Mouse (Mus musculus): Measurements from ENCODE around the gene Tmem14c.

Tmem14c gene

GRCm38 (mm10) chr13:41008946-41009345 is 7.1 kb upstream of the Tmem14c start:
- no peak for DNase-seq (ENCODE audit: low spot score)

- DNase-seq (ENCODE audit: low spot score), result no peak
Measured at GRCm38 (mm10) chr13:41016797-41017405, 809 bp downstream of the Tmem14c start.

GRCm38 (mm10) chr13:41017832-41018231 is 1.7 kb downstream of the Tmem14c start:
- DNase-seq (ENCODE audit: low spot score), result no peak

GRCm38 (mm10) chr13:41018236-41018635 is 2.1 kb downstream of the Tmem14c start:
- no peak for DNase-seq (ENCODE audit: low spot score)

GRCm38 (mm10) chr13:41018756-41019591 is 2.9 kb downstream of the Tmem14c start:
- no peak for DNase-seq (ENCODE audit: low spot score)

- DNase-seq (ENCODE audit: low spot score), result no peak
Measured at GRCm38 (mm10) chr13:41020494-41020893, 4.4 kb downstream of the Tmem14c start.

- no peak for DNase-seq (ENCODE audit: low spot score)
Measured at GRCm38 (mm10) chr13:41021607-41022006, 5.5 kb downstream of the Tmem14c start.

GRCm38 (mm10) chr13:41022099-41022498 is 6.0 kb downstream of the Tmem14c start:
- DNase-seq (ENCODE audit: low spot score), result no peak

- no peak for DNase-seq (ENCODE audit: low spot score)
Measured at GRCm38 (mm10) chr13:41030098-41030497, 14.0 kb downstream of the Tmem14c start.

GRCm38 (mm10) chr13:41042511-41042910 is 26.4 kb downstream of the Tmem14c start:
- no peak for DNase-seq (ENCODE audit: low spot score)

GRCm38 (mm10) chr13:41045901-41046300 is 29.8 kb downstream of the Tmem14c start:
- no peak for DNase-seq (ENCODE audit: low spot score)

- DNase-seq (ENCODE audit: low spot score), result no peak
Measured at GRCm38 (mm10) chr13:41047280-41047679, 31.2 kb downstream of the Tmem14c start.

GRCm38 (mm10) chr13:41051965-41052364 is 35.9 kb downstream of the Tmem14c start:
- DNase-seq (ENCODE audit: low spot score), result no peak

- DNase-seq (ENCODE audit: low spot score), result no peak
Measured at GRCm38 (mm10) chr13:41067618-41068017, 51.5 kb downstream of the Tmem14c start.

GRCm38 (mm10) chr13:41071617-41072016 is 55.5 kb downstream of the Tmem14c start:
- no peak for DNase-seq (ENCODE audit: low spot score)

Data from layer of hippocampus, adult 9-10 months (tissue).